Mouse (Mus musculus): ENCODE results near the gene Tcp11l1. TPM values are rescaled to one million over a fixed set of nuclear protein-coding genes. Genes with fewer than 3 reads are reported as not detected.

Tcp11l1 gene
- polyA plus RNA-seq, 1 experiment: 7.8 TPM

- no peak overlapping the region for H3K4me2 ChIP-seq (ENCODE audit: low read depth)
- H3K36me3 ChIP-seq (ENCODE audit: control insufficient read depth, insufficient read depth): no peaks in the 10 kb centered on the region
- H3ac ChIP-seq (ENCODE audit: control insufficient read depth, insufficient read length): no peak overlapping the region
- TF ChIP-seq TCF3 (IDR thresholded peaks at IDR 0.05; ENCODE audit: insufficient read length, low read depth) (no peak), MYOD1 (IDR thresholded peaks at IDR 0.05; ENCODE audit: control insufficient read depth in 1 of 3, insufficient read length in 2 of 3, low read depth in 2 of 3) (no peak), POLR2AphosphoS2 (IDR thresholded peaks at IDR 0.05; ENCODE audit: insufficient read length, low read depth) (no peak), MAX (IDR thresholded peaks at IDR 0.05; ENCODE audit: low read depth) (no peak), E2F4 (IDR thresholded peaks at IDR 0.05; ENCODE audit: insufficient read depth) (no peak), USF1 (IDR thresholded peaks at IDR 0.05; ENCODE audit: low read depth) (no peak), REST (IDR thresholded peaks at IDR 0.05; ENCODE audit: insufficient read depth, insufficient read length) (no peak), POLR2A (IDR thresholded peaks at IDR 0.05; ENCODE audit: insufficient read length, low read depth) (no peak), CEBPB (IDR thresholded peaks at IDR 0.05; ENCODE audit: insufficient read depth, poor library complexity, severe bottlenecking) (no peak), TCF12 (IDR thresholded peaks at IDR 0.05; ENCODE audit: insufficient read depth, poor library complexity, severe bottlenecking) (no peak), MYOG (IDR thresholded peaks at IDR 0.05; ENCODE audit: control insufficient read depth in 1 of 3, insufficient read depth in 1 of 3, insufficient read length in 2 of 3, low read depth in 2 of 3) (no peak), SRF (IDR thresholded peaks at IDR 0.05; ENCODE audit: control insufficient read depth, insufficient read length, low read depth) (no peak)
- no peaks in the 10 kb centered on the region for H3K27me3 ChIP-seq (ENCODE audit: control insufficient read depth, insufficient read depth, insufficient read length)
- H3K79me2 ChIP-seq (ENCODE audit: control insufficient read depth, insufficient read depth): no peaks in the 10 kb centered on the region
- H3K4me3 ChIP-seq: no peak overlapping the region
Measured at GRCm38 (mm10) chr2:104677326-104677725, 34.6 kb downstream of the Tcp11l1 start.

- H3K4me3 ChIP-seq: no peak overlapping the region
- no peak overlapping the region for H3K4me2 ChIP-seq (ENCODE audit: low read depth)
- TF ChIP-seq MAX (IDR thresholded peaks at IDR 0.05; ENCODE audit: low read depth): no peak
- no peak for TF ChIP-seq E2F4 (IDR thresholded peaks at IDR 0.05; ENCODE audit: insufficient read depth)
- no peak for TF ChIP-seq POLR2A (IDR thresholded peaks at IDR 0.05; ENCODE audit: insufficient read length, low read depth)
- TF ChIP-seq USF1 (IDR thresholded peaks at IDR 0.05; ENCODE audit: low read depth): no peak
- no peak for TF ChIP-seq TCF3 (IDR thresholded peaks at IDR 0.05; ENCODE audit: insufficient read length, low read depth)
- no peak for TF ChIP-seq TCF12 (IDR thresholded peaks at IDR 0.05; ENCODE audit: insufficient read depth, poor library complexity, severe bottlenecking)
- no peak for TF ChIP-seq MYOD1 (IDR thresholded peaks at IDR 0.05; ENCODE audit: control insufficient read depth in 1 of 3, insufficient read length in 2 of 3, low read depth in 2 of 3)
- TF ChIP-seq MYOG (IDR thresholded peaks at IDR 0.05; ENCODE audit: control insufficient read depth in 1 of 3, insufficient read depth in 1 of 3, insufficient read length in 2 of 3, low read depth in 2 of 3): no peak
- no peak for TF ChIP-seq CEBPB (IDR thresholded peaks at IDR 0.05; ENCODE audit: insufficient read depth, poor library complexity, severe bottlenecking)
- no peak for TF ChIP-seq REST (IDR thresholded peaks at IDR 0.05; ENCODE audit: insufficient read depth, insufficient read length)
- TF ChIP-seq SRF (IDR thresholded peaks at IDR 0.05; ENCODE audit: control insufficient read depth, insufficient read length, low read depth): no peak
- TF ChIP-seq POLR2AphosphoS2 (IDR thresholded peaks at IDR 0.05; ENCODE audit: insufficient read length, low read depth): no peak
- no peaks in the 10 kb centered on the region for H3K79me2 ChIP-seq (ENCODE audit: control insufficient read depth, insufficient read depth)
- H3K27me3 ChIP-seq (ENCODE audit: control insufficient read depth, insufficient read depth, insufficient read length): no peaks in the 10 kb centered on the region
- H3K36me3 ChIP-seq (ENCODE audit: control insufficient read depth, insufficient read depth): no peaks in the 10 kb centered on the region
- no peak overlapping the region for H3ac ChIP-seq (ENCODE audit: control insufficient read depth, insufficient read length)
Measured at GRCm38 (mm10) chr2:104671724-104672123, 40.2 kb downstream of the Tcp11l1 start.

GRCm38 (mm10) chr2:104669122-104669804 is 42.7 kb downstream of the Tcp11l1 start:
- H3K4me2 ChIP-seq (ENCODE audit: low read depth): no peak overlapping the region
- TF ChIP-seq MYOD1 (IDR thresholded peaks at IDR 0.05; ENCODE audit: control insufficient read depth in 1 of 3, insufficient read length in 2 of 3, low read depth in 2 of 3): no peak
- no peak for TF ChIP-seq MAX (IDR thresholded peaks at IDR 0.05; ENCODE audit: low read depth)
- no peak for TF ChIP-seq E2F4 (IDR thresholded peaks at IDR 0.05; ENCODE audit: insufficient read depth)
- TF ChIP-seq USF1 (IDR thresholded peaks at IDR 0.05; ENCODE audit: low read depth): no peak
- TF ChIP-seq CEBPB (IDR thresholded peaks at IDR 0.05; ENCODE audit: insufficient read depth, poor library complexity, severe bottlenecking): no peak
- no peak for TF ChIP-seq TCF3 (IDR thresholded peaks at IDR 0.05; ENCODE audit: insufficient read length, low read depth)
- TF ChIP-seq SRF (IDR thresholded peaks at IDR 0.05; ENCODE audit: control insufficient read depth, insufficient read length, low read depth): no peak
- TF ChIP-seq REST (IDR thresholded peaks at IDR 0.05; ENCODE audit: insufficient read depth, insufficient read length): no peak
- TF ChIP-seq TCF12 (IDR thresholded peaks at IDR 0.05; ENCODE audit: insufficient read depth, poor library complexity, severe bottlenecking): no peak
- no peak for TF ChIP-seq POLR2A (IDR thresholded peaks at IDR 0.05; ENCODE audit: insufficient read length, low read depth)
- TF ChIP-seq MYOG (IDR thresholded peaks at IDR 0.05; ENCODE audit: control insufficient read depth in 1 of 3, insufficient read depth in 1 of 3, insufficient read length in 2 of 3, low read depth in 2 of 3): no peak
- no peak for TF ChIP-seq POLR2AphosphoS2 (IDR thresholded peaks at IDR 0.05; ENCODE audit: insufficient read length, low read depth)
- no peak overlapping the region for H3K4me3 ChIP-seq
- no peaks in the 10 kb centered on the region for H3K79me2 ChIP-seq (ENCODE audit: control insufficient read depth, insufficient read depth)
- H3ac ChIP-seq (ENCODE audit: control insufficient read depth, insufficient read length): no peak overlapping the region
- H3K27me3 ChIP-seq (ENCODE audit: control insufficient read depth, insufficient read depth, insufficient read length): no peaks in the 10 kb centered on the region
- H3K36me3 ChIP-seq (ENCODE audit: control insufficient read depth, insufficient read depth): peaks cover 14% of the 10 kb centered on the region

- H3K4me2 ChIP-seq (ENCODE audit: low read depth): no peak overlapping the region
- no peak overlapping the region for H3ac ChIP-seq (ENCODE audit: control insufficient read depth, insufficient read length)
- TF ChIP-seq MAX (IDR thresholded peaks at IDR 0.05; ENCODE audit: low read depth): no peak
- TF ChIP-seq SRF (IDR thresholded peaks at IDR 0.05; ENCODE audit: control insufficient read depth, insufficient read length, low read depth): no peak
- TF ChIP-seq REST (IDR thresholded peaks at IDR 0.05; ENCODE audit: insufficient read depth, insufficient read length): no peak
- TF ChIP-seq CEBPB (IDR thresholded peaks at IDR 0.05; ENCODE audit: insufficient read depth, poor library complexity, severe bottlenecking): no peak
- no peak for TF ChIP-seq E2F4 (IDR thresholded peaks at IDR 0.05; ENCODE audit: insufficient read depth)
- TF ChIP-seq TCF12 (IDR thresholded peaks at IDR 0.05; ENCODE audit: insufficient read depth, poor library complexity, severe bottlenecking): no peak
- TF ChIP-seq MYOG (IDR thresholded peaks at IDR 0.05; ENCODE audit: control insufficient read depth in 1 of 3, insufficient read depth in 1 of 3, insufficient read length in 2 of 3, low read depth in 2 of 3): no peak
- no peak for TF ChIP-seq USF1 (IDR thresholded peaks at IDR 0.05; ENCODE audit: low read depth)
- H3K4me3 ChIP-seq: no peak overlapping the region
- no peaks in the 10 kb centered on the region for H3K27me3 ChIP-seq (ENCODE audit: control insufficient read depth, insufficient read depth, insufficient read length)
- H3K36me3 ChIP-seq (ENCODE audit: control insufficient read depth, insufficient read depth): peaks cover 42% of the 10 kb centered on the region
- H3K79me2 ChIP-seq (ENCODE audit: control insufficient read depth, insufficient read depth): no peaks in the 10 kb centered on the region
Measured at GRCm38 (mm10) chr2:104663372-104664100, 48.4 kb downstream of the Tcp11l1 start.

All from myocyte (in vitro differentiated cells).